Mouse (Mus musculus) liver, embryonic 14.5 days (tissue): ENCODE measurements around the gene Rap2a. TPM values are rescaled to one million over a fixed set of nuclear protein-coding genes. Genes with fewer than 3 reads are reported as not detected.

ENCODE experiments used
- ATAC-seq: fragments of 200-750 bp; cut with Nextera tagmentation; 2 replicates; pipeline ENCODE4 v1.8.0; 2017; ENCODE audit warnings: moderate number of reproducible peaks, mild to moderate bottlenecking, moderate library complexity; ENCODE audit not compliant: insufficient read depth
- DNase-seq, 3 experiments: peaks; one replicate each; pipeline ENCODE4 v3.0.0-alpha.2; 2012 to 2013; ENCODE audit warnings: low read depth in 3 of 3, low spot score in 3 of 3
- H3K27ac ChIP-seq: fragments of 300-500 bp; sonication (generic); 2 replicates; pipeline ENCODE4 v1.5.1; 2014; ENCODE audit warnings: moderate library complexity, mild to moderate bottlenecking, control low read depth, inconsistent platforms
- H3K27me3 ChIP-seq: fragments of 300-500 bp; sonication (generic); 2 replicates; pipeline ENCODE4 v1.6.1; 2014; ENCODE audit warnings: mild to moderate bottlenecking, low read length, moderate library complexity; ENCODE audit not compliant: control insufficient read depth, insufficient read depth
- H3K36me3 ChIP-seq: fragments of 300-500 bp; sonication (generic); replicated peaks from 2 replicates; pipeline ENCODE4 v1.6.1; 2014; ENCODE audit warnings: low read depth; ENCODE audit not compliant: control insufficient read depth, insufficient read depth
- H3K4me1 ChIP-seq, 2 experiments: fragments of 200-500 bp in 1 of 2; fragments of 300-500 bp in 1 of 2; sonication (generic) in 1 of 2; replicated peaks; 2 replicates each; pipeline ENCODE4 v1.6.1; 2012 to 2014; ENCODE audit warnings: antibody characterized with exemption in 1 of 2, inconsistent platforms in 1 of 2, low read length in 1 of 2; ENCODE audit not compliant: control insufficient read depth in 2 of 2, insufficient read depth in 2 of 2
- H3K4me2 ChIP-seq: fragments of 300-500 bp; sonication (generic); 2 replicates; pipeline ENCODE4 v1.6.1; 2014; ENCODE audit warnings: low read depth, mild to moderate bottlenecking, control low read depth, moderate library complexity
- H3K4me3 ChIP-seq, 2 experiments: fragments of 200-500 bp in 1 of 2; fragments of 300-500 bp in 1 of 2; sonication (generic) in 1 of 2; 2 replicates each; pipeline ENCODE4 v1.5.1; 2012 to 2014; ENCODE audit warnings: low read depth in 2 of 2, low read length in 2 of 2, mild to moderate bottlenecking in 2 of 2, control low read depth in 1 of 2, inconsistent platforms in 1 of 2, moderate library complexity in 1 of 2; ENCODE audit not compliant: insufficient read depth in 1 of 2
- H3K9ac ChIP-seq: fragments of 300-500 bp; sonication (generic); replicated peaks from 2 replicates; pipeline ENCODE4 v1.6.1; 2014; ENCODE audit warnings: mild to moderate bottlenecking, control low read depth, moderate library complexity
- H3K9me3 ChIP-seq: fragments of 300-500 bp; sonication (generic); 2 replicates; pipeline ENCODE4 v1.6.1; 2016; ENCODE audit warnings: low read length, mixed read lengths; ENCODE audit not compliant: control insufficient read depth
- CTCF ChIP-seq: IDR thresholded peaks from 2 replicates; pipeline ENCODE4 v1.5.1; 2016; ENCODE audit warnings: antibody characterized with exemption, low read depth, control low read depth
- EP300 ChIP-seq: IDR thresholded peaks from 2 replicates; pipeline ENCODE4 v1.6.1; 2016; ENCODE audit warnings: antibody characterized with exemption, low read depth
- WGBS: fragments of 180-500 bp; shearing (Covaris S2); extraction: QIAGEN DNeasy Blood & Tissue Kit; methylation state at CpG from one replicate; pipeline ENCODE4 v1.1.7; 2014; ENCODE audit not compliant: insufficient replicate concordance; 5-methylcytosine and 5-hydroxymethylcytosine counted together
- polyA plus RNA-seq, 2 experiments: library from polyadenylated mRNA; depleted of rRNA in 1 of 2; stranded (reverse) in 1 of 2; unstranded in 1 of 2; fragments of >200 nt; fragmentation: Nextera tagmentation in 1 of 2; extraction: Ambion mirVana in 1 of 2; gene quantifications; 2 replicates each; pipeline versions ENCODE4 v1.2.1 to v1.2.3; 2012 to 2014

The Rap2a gene
- polyA plus RNA-seq, 2 experiments = 2.1 to 2.5 TPM

DNA sequence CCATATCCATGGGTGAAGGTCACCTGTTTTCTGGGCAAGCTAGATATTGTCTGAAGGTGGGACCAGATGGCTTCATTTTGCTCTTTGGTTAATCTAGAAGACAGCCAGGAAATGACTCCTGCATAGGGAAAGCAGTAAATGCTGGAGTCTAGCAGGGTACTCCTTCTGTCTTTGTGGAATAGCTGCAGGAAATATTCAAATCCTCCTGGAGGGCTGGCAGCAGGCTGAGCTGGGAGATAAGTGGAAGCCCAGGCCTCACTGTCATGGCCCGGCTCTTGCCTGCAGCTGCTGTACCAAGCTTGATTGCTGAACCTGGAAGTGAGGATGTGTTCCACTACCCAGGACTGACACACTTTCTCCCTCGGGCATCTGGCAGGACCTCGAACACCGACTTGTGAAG, 11.4 kb upstream of the Rap2a start:
- WGBS = 59% methylated on average over 4 of the region's 4 CpGs
- ATAC-seq = no peak
- no peak for DNase-seq
- no peak for TF ChIP-seq CTCF
- TF ChIP-seq EP300 = no peak
- no peak overlapping the region for H3K27ac ChIP-seq
- no peaks in the 10 kb centered on the region for H3K27me3 ChIP-seq
- H3K4me1 ChIP-seq = no peaks in the 10 kb centered on the region
- no peak overlapping the region for H3K4me2 ChIP-seq
- no peaks in the 10 kb centered on the region for H3K36me3 ChIP-seq
- H3K4me3 ChIP-seq = no peak overlapping the region
- no peak overlapping the region for H3K9ac ChIP-seq
- no peaks in the 10 kb centered on the region; the same call in 1 of the 2 replicates for H3K9me3 ChIP-seq

GRCm38 (mm10) chr14:120469126-120469790, 9.0 kb upstream of the Rap2a start:
- TF ChIP-seq CTCF = no peak
- TF ChIP-seq EP300 = no peak

DNA sequence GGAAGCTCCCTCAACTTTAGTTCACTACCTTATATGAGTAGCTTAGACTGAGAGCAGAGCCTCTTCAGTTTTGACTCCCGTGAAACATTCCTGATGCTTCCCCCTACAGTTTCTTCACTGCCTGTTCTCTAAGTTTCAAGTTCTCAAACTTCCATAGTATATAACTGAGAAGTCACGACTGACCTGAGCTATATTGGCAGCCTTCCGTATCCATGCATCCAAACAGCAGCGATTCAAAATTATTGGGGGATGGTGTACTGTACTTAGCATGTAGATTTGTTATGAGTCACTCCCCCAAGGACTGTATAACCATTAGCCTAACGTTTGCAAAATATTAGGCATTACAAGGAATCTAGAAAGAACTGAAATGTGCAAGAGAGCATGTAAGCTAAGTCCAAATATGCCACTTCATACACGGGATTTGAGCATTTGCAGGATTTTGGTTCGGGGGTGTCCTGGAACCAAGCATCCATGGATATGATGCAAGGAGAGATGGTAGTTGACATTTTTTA, 2.0 kb upstream of the Rap2a start:
- Histone ChIP-seq H3K27me3 (peaks cover 8% of the 10 kb centered on the region), H3K4me3 (no peak overlapping the region), H3K27ac (no peak overlapping the region), H3K4me2 (peak overlapping the region; percentile 89; the same call in 1 of the 2 replicates), H3K4me1 (0 out of 4 replicates have a peak, but pooled peaks cover 0 to 3% of the 10 kb centered on the region in 2 experiments), H3K36me3 (no peaks in the 10 kb centered on the region), H3K9ac (no peak overlapping the region), H3K9me3 (no peaks in the 10 kb centered on the region)
- ATAC-seq (no peak), DNase-seq (no peak)
- 58% methylated on average over 7 of the region's 7 CpGs for WGBS
- TF ChIP-seq CTCF = no peak
- no peak for TF ChIP-seq EP300

More at GRCm38 (mm10) chr14:120469126-120469790, 9.0 kb upstream of the Rap2a start:
- Histone ChIP-seq H3K9me3 (no peaks in the 10 kb centered on the region; the same call in 1 of the 2 replicates), H3K4me2 (no peak overlapping the region), H3K4me1 (no peaks in the 10 kb centered on the region), H3K4me3 (no peak overlapping the region), H3K36me3 (no peaks in the 10 kb centered on the region), H3K9ac (no peak overlapping the region), H3K27me3 (no peaks in the 10 kb centered on the region), H3K27ac (no peak overlapping the region)
- DNase-seq (no peak), ATAC-seq (no peak)
- 60% methylated on average over 14 of the region's 14 CpGs for WGBS

GRCm38 (mm10) chr14:120477288-120477981, 809 bp upstream of the Rap2a start:
- peak; percentile 85 for ATAC-seq
- under 1% methylated on average over 46 of the region's 46 CpGs for WGBS
- Histone ChIP-seq H3K9me3 (no peaks in the 10 kb centered on the region), H3K27me3 (peaks cover 8% of the 10 kb centered on the region), H3K27ac (peak overlapping the region; percentile 72), H3K4me1 (0 out of 4 replicates have a peak, but pooled peaks cover 0 to 3% of the 10 kb centered on the region in 2 experiments), H3K9ac (peak overlapping the region; percentile 56), H3K4me3 (peak overlapping the region; percentile 57 to 74), H3K4me2 (peak overlapping the region; percentile 89), H3K36me3 (no peaks in the 10 kb centered on the region)
- TF ChIP-seq CTCF (no peak), EP300 (peak; percentile 39)
- peak; percentile 83 to 89 (median 88) for DNase-seq
